Mouse (Mus musculus): ENCODE data around the gene Nfic. TPM values are rescaled to one million over a fixed set of nuclear protein-coding genes. Genes with fewer than 3 reads are reported as not detected.
"Not testable (repeated sequence)": the region's sequence is repeated elsewhere in the genome, so short reads cannot be mapped to it uniquely, and the experiment has no call there.

The Nfic gene
- polyA plus RNA-seq, 1 experiment from 2014 or later, result 82.8 TPM

GRCm38 (mm10) chr10:81452947-81453288 lies 2.5 kb downstream of the Nfic start:
- Histone ChIP-seq H3K27me3 (peaks cover 77% of the 10 kb centered on the region), H3K4me3 (no peak overlapping the region)

DNA sequence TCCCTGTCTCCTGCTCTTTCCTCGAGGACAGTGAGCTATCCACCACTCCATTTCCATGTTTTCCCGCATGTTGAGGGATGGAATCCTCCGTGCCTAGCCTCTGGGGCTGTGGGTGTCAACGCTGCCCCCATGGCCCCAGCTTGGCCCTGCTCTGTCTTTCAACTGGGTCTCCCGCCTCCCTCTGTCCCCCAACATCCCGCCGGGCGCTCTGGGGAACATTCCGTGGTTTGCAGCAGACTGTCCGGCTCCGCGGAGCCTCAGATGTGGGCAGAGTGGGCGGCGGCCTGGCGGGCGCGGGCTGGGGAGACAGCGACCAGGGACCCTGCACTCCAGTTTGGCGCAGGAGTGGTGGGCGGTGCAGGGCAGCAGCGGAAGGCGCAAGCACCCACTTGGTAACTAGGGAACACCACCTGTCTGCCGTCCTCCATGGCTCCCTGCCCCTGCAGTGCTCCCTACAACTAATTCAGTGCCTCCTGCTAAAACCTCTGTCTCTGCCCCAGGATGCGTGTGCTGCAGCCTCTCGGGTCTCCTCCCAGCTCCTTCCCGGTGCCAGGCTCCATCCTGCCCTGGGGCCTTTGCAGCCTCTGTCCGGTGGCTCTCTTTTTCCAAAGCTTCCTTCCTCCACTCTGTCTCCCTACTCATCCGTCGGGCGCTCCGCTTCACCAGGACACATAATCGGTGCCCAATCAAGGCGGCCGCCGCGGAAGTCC lies 3.0 kb downstream of the Nfic start:
- H3K36me3 ChIP-seq, result no peaks in the 10 kb centered on the region
- H3K27me3 ChIP-seq, result peaks cover 72% of the 10 kb centered on the region
- peaks cover 10% of the 10 kb centered on the region; the same call in 1 of the 2 replicates for H3K4me1 ChIP-seq
- peak overlapping the region; percentile 12; the same call in 1 of the 2 replicates for H3K4me3 ChIP-seq
- H3K27ac ChIP-seq, result no peak overlapping the region
- WGBS, result 9% methylated on average over 36 of the region's 36 CpGs
- peak overlapping the region; percentile 50 for H3K9ac ChIP-seq
- ATAC-seq (ENCODE audit: low FRiP score, low read depth), result 0 out of 2 replicates have a peak, but pooled peaks have one; percentile 6
- H3K4me2 ChIP-seq (replicated peaks), result peak overlapping the region; percentile 23; the same call in 1 of the 2 replicates
- no peaks in the 10 kb centered on the region for H3K9me3 ChIP-seq

More at GRCm38 (mm10) chr10:81452947-81453288, 2.5 kb downstream of the Nfic start:
- no peak overlapping the region for H3K27ac ChIP-seq
- H3K36me3 ChIP-seq, result no peaks in the 10 kb centered on the region
- WGBS, result 3% methylated on average over 14 of the region's 14 CpGs
- H3K4me2 ChIP-seq (replicated peaks), result peak overlapping the region; percentile 23; the same call in 1 of the 2 replicates
- ATAC-seq (ENCODE audit: low FRiP score, low read depth), result no peak
- no peaks in the 10 kb centered on the region for H3K9me3 ChIP-seq
- H3K9ac ChIP-seq, result no peak overlapping the region
- peaks cover 10% of the 10 kb centered on the region; the same call in 1 of the 2 replicates for H3K4me1 ChIP-seq

DNA sequence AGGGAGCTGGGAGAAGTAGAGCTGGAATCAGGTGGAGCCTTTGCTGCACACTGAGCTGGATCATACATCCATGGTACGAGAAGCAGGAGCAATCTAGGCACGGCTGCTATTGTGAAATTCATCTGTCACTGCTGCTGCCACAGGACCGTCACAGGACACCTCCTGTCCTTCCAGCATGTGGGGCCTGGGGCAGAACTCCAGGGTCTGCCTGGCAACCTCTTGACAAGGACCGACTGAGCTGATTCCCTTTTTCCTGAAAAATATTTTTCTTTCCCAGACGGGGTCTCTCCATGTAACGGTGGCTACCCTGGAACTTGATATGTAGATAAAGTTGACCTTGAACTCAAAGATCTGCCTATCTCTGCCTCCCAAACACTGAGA lies 4.1 kb downstream of the Nfic start:
- Histone ChIP-seq H3K4me1 (peaks cover 10% of the 10 kb centered on the region; the same call in 1 of the 2 replicates), H3K36me3 (no peaks in the 10 kb centered on the region), H3K27ac (no peak overlapping the region), H3K4me2 (replicated peaks) (no peak overlapping the region), H3K4me3 (no peak overlapping the region), H3K9ac (peak overlapping the region; percentile 25; the same call in 1 of the 2 replicates), H3K27me3 (peaks cover 61% of the 10 kb centered on the region), H3K9me3 (no peaks in the 10 kb centered on the region)
- 65% methylated on average over 6 of the region's 6 CpGs for WGBS
- ATAC-seq (ENCODE audit: low FRiP score, low read depth), result no peak

DNA sequence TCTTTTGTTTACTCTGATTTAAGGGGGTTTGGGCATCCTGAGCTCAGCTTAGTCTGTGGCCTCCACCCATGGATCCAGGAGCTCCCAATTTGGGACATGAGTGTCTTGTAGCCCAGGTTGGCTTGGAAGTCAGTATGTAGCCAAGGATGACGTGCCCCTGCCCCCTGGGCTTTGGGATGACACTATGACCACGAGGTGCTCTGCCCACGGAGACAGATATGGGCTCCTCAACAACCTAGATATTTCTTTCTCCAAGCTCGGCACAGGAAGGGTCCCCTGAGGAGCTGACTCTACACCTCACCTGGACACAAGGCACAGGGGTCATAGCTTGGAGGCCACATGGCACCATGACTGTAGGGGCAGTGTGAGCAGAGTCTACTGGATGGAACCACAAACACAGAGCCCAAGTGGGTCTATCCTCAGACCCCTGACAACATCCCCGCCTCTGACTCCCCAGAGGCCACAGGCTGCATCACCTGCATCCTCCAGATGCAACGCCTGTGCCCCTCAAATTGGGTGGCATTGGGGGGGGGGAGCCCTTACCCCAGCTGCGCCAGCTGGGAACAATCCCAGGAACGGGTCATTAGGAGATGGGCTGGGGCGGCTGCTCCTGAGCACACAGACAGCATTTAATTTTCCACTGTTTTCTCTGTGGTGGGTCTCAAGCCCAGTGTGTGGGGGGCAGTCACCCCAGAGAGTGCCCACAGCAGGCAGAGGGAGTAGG lies 4.6 kb downstream of the Nfic start:
- H3K27me3 ChIP-seq, result peaks cover 56% of the 10 kb centered on the region
- no peak for ATAC-seq (ENCODE audit: low FRiP score, low read depth)
- 54% methylated on average over 9 of the region's 9 CpGs for WGBS

GRCm38 (mm10) chr10:81450140-81450539 lies 5.3 kb downstream of the Nfic start:
- Histone ChIP-seq H3K4me1 (peaks cover 10% of the 10 kb centered on the region; the same call in 1 of the 2 replicates), H3K27ac (no peak overlapping the region), H3K9me3 (no peaks in the 10 kb centered on the region), H3K27me3 (peaks cover 49% of the 10 kb centered on the region), H3K9ac (no peak overlapping the region), H3K4me3 (no peak overlapping the region), H3K36me3 (no peaks in the 10 kb centered on the region), H3K4me2 (replicated peaks) (no peak overlapping the region)
- WGBS, result under 1% methylated on average over 7 of the region's 7 CpGs
- ATAC-seq (ENCODE audit: low FRiP score, low read depth), result peak; percentile 67; the same call in 1 of the 2 replicates

More for the DNA sequence above, 4.6 kb downstream of the Nfic start:
- no peak overlapping the region for H3K4me3 ChIP-seq
- peaks cover 10% of the 10 kb centered on the region; the same call in 1 of the 2 replicates for H3K4me1 ChIP-seq
- no peaks in the 10 kb centered on the region for H3K9me3 ChIP-seq
- H3K27ac ChIP-seq, result no peak overlapping the region
- H3K9ac ChIP-seq, result peak overlapping the region; percentile 25; the same call in 1 of the 2 replicates
- H3K36me3 ChIP-seq, result no peaks in the 10 kb centered on the region
- no peak overlapping the region for H3K4me2 ChIP-seq (replicated peaks)

GRCm38 (mm10) chr10:81445516-81445915 lies 9.9 kb downstream of the Nfic start:
- not testable (repeated sequence) for H3K27ac ChIP-seq; H3K9me3 ChIP-seq; H3K4me1 ChIP-seq; H3K4me2 ChIP-seq (replicated peaks); H3K27me3 ChIP-seq; ATAC-seq (ENCODE audit: low FRiP score, low read depth); H3K9ac ChIP-seq; H3K4me3 ChIP-seq; H3K36me3 ChIP-seq
- WGBS, result 33% methylated on average over 2 of the region's 2 CpGs

GRCm38 (mm10) chr10:81441019-81441418 lies 14.4 kb downstream of the Nfic start:
- no peak; the same call in 1 of the 2 replicates for ATAC-seq (ENCODE audit: low FRiP score, low read depth)
- H3K9me3 ChIP-seq, result no peaks in the 10 kb centered on the region
- H3K36me3 ChIP-seq, result no peaks in the 10 kb centered on the region
- no peak overlapping the region for H3K4me3 ChIP-seq
- no peak overlapping the region for H3K4me2 ChIP-seq (replicated peaks)
- H3K27me3 ChIP-seq, result peaks cover 9% of the 10 kb centered on the region; the same call in 1 of the 2 replicates
- H3K4me1 ChIP-seq, result no peaks in the 10 kb centered on the region
- no peak overlapping the region for H3K27ac ChIP-seq
- no peak overlapping the region for H3K9ac ChIP-seq

GRCm38 (mm10) chr10:81435436-81435835 lies 20.0 kb downstream of the Nfic start:
- no peak for ATAC-seq (ENCODE audit: low FRiP score, low read depth)
- no peaks in the 10 kb centered on the region for H3K9me3 ChIP-seq
- H3K9ac ChIP-seq, result peak overlapping the region; percentile 13; the same call in 1 of the 2 replicates
- H3K4me1 ChIP-seq, result peaks cover 22% of the 10 kb centered on the region
- 77% methylated on average over 3 of the region's 3 CpGs for whole genome bisulfite sequencing
- no peak overlapping the region for H3K27ac ChIP-seq
- H3K4me2 ChIP-seq (replicated peaks), result no peak overlapping the region
- no peak overlapping the region for H3K4me3 ChIP-seq
- no peaks in the 10 kb centered on the region for H3K36me3 ChIP-seq
- H3K27me3 ChIP-seq, result peaks cover 10% of the 10 kb centered on the region; the same call in 1 of the 2 replicates

DNA sequence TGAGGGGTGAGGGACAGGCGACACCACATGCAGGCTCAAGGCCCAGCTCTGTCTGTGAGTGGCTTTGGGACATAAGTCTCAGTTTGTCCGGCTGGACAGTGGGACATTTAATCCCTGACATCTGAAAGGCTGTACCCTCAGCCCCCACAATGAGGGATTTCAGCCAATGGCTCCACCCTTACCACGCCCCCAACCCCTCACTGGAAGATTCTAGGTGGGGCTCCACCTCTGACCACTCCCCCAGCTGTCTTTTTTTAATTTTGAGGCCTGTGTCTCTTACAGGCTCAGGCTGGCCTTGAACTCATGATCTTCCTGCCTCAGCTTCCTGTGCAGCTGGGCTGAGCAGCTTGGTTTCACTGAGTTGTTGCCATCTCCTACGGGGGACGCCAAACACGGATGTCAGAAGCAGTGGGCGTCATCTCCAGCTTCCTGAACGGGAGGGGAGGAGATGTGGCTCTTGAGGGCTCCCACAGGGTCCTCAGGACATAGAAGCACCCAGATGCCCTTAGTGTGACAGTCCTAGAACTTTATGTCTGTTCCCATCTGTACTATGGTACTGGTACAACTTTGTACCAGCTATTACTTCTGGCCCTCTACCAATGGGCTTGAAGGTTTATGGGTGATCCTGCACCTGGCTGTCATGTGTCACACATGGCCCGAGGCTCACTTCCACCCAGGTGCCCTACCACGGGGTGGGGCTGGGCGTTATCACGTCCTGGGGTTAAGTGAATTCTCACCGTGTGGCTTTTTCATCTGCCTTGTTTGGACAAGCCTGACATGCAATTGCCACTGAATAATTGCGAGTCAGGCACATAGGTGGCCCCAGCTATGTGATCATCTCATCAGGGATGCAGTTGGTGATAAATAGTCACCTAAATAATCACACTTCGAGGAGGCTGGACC lies 20.8 kb downstream of the Nfic start:
- Histone ChIP-seq H3K27ac (no peak overlapping the region), H3K9ac (no peak overlapping the region), H3K36me3 (no peaks in the 10 kb centered on the region), H3K4me3 (no peak overlapping the region), H3K4me2 (replicated peaks) (no peak overlapping the region), H3K9me3 (no peaks in the 10 kb centered on the region), H3K27me3 (peaks cover 10% of the 10 kb centered on the region; the same call in 1 of the 2 replicates), H3K4me1 (peaks cover 24% of the 10 kb centered on the region)
- 56% methylated on average over 15 of the region's 15 CpGs for WGBS
- ATAC-seq (ENCODE audit: low FRiP score, low read depth), result no peak

GRCm38 (mm10) chr10:81433541-81434289 lies 21.7 kb downstream of the Nfic start:
- WGBS, result 79% methylated on average over 26 of the region's 26 CpGs

DNA sequence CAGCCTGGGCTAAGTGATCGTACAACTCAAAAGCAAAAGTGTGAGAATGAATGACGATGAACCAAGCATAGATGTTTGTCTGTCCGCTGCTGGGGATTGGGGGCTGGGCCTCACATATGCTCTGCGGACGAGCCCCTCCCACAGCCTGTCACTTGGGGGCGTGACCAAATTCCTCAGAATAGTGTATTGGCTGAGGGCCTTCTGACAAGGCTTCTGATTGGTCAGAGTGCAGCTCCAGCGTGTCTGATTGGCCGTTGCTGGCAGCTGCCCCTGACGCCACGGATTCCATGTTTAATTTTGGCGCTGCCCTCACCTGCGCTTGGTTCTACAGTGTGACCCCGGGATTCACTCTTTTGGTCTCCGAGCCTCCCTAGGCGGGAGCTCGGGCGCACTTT lies 22.6 kb downstream of the Nfic start:
- Histone ChIP-seq H3K4me2 (replicated peaks) (peak overlapping the region; percentile 61), H3K4me1 (peaks cover 26% of the 10 kb centered on the region), H3K9ac (0 out of 2 replicates have a peak overlapping the region, but pooled peaks have one; percentile 5), H3K4me3 (peak overlapping the region; percentile 32), H3K27ac (no peak overlapping the region), H3K9me3 (no peaks in the 10 kb centered on the region), H3K27me3 (peaks cover 24% of the 10 kb centered on the region), H3K36me3 (no peaks in the 10 kb centered on the region)
- peak; percentile 78 for ATAC-seq (ENCODE audit: low FRiP score, low read depth)
- 6% methylated on average over 17 of the region's 17 CpGs for WGBS

More at GRCm38 (mm10) chr10:81433541-81434289, 21.7 kb downstream of the Nfic start:
- H3K9ac ChIP-seq, result no peak overlapping the region
- no peaks in the 10 kb centered on the region for H3K36me3 ChIP-seq
- H3K27me3 ChIP-seq, result peaks cover 15% of the 10 kb centered on the region; the same call in 1 of the 2 replicates
- ATAC-seq (ENCODE audit: low FRiP score, low read depth), result no peak
- no peak overlapping the region for H3K4me3 ChIP-seq
- H3K4me2 ChIP-seq (replicated peaks), result peak overlapping the region; percentile 61
- H3K9me3 ChIP-seq, result no peaks in the 10 kb centered on the region
- H3K27ac ChIP-seq, result no peak overlapping the region
- H3K4me1 ChIP-seq, result peaks cover 26% of the 10 kb centered on the region
